Mouse (Mus musculus): ENCODE results near the gene Fam83g. TPM values are rescaled to one million over a fixed set of nuclear protein-coding genes. Genes with fewer than 3 reads are reported as not detected.

The Fam83g gene
- polyA plus RNA-seq, 1 experiment from 2014 or later: 2.2 TPM

DNA sequence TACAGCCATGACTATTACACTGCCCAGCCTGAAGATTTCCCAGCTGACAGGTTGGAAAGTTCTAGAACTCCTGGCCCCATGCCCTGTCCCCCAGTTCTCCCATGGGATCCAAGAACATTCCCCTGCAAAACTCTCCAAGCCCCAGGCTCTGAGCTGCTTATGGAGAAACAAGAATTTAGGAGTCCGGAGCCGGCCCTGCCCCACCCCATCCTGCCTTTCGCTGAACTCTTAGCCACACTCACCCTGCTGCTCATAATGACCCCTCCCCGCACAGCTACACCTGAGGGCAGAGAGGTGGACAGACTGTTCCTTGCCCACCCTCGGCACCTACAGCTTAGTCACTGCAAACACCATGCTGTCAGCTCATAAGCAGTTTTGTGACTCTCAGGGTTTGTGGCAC, 16.1 kb upstream of the Fam83g start:
- H3K4me2 ChIP-seq (replicated peaks): no peak overlapping the region
- H3K36me3 ChIP-seq: no peaks in the 10 kb centered on the region
- ATAC-seq (ENCODE audit: low FRiP score, low read depth): no peak
- WGBS: 65% methylated on average over 5 of the region's 5 CpGs
- H3K9ac ChIP-seq: peak overlapping the region; percentile 45; the same call in 1 of the 2 replicates
- H3K27ac ChIP-seq: no peak overlapping the region
- no peaks in the 10 kb centered on the region for H3K9me3 ChIP-seq
- no peaks in the 10 kb centered on the region for H3K27me3 ChIP-seq
- peaks cover 6% of the 10 kb centered on the region for H3K4me1 ChIP-seq
- H3K4me3 ChIP-seq: no peak overlapping the region

DNA sequence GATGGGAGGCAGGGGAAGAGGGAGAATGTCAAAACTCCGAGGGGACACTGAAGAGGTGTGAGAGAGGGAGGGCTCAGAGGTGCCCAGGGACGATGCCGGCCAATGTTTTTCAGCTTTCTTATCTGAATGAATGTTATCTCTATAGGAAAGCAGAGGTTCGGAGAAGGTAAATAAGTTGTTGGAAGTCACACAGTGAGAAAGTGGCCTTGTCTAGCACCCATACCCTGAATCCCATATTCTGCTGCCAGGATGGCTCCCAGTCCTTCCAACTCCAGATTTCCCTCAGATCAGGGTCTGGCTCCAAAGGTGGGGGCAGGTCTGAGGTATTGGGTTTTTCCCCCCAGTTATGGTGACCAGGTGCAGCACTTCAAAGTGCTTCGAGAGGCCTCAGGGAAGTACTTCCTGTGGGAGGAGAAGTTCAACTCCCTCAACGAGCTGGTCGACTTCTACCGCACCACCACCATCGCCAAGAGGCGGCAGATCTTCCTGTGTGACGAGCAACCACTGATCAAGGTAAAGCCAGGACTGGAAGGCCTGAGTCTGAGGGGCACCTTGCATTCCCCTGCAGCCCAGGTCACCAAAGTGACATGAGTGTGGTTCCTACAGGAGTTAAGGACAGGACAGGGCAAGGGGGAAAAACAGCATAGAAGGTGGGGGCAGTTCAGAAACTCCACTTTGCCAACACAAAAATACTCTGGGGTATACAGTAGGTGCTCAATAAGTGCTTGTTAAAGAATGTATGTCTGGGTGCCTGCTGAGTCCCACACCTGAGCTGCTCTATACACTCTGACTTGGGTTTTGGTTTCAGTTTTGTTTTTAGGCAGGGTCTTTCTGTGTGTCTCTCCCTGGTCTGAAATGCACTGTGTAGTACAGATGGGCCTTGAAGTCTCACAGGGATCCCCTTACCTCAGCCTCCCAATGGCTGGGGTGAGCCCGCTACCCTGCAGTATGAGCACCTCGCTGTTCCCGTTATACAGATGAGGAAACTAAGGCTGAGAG, 14.1 kb upstream of the Fam83g start:
- Histone ChIP-seq H3K27me3 (0 out of 2 replicates have a peak, but pooled peaks cover 4% of the 10 kb centered on the region), H3K27ac (no peak overlapping the region), H3K4me2 (replicated peaks) (no peak overlapping the region), H3K36me3 (no peaks in the 10 kb centered on the region), H3K4me3 (no peak overlapping the region), H3K4me1 (peaks cover 16% of the 10 kb centered on the region), H3K9ac (no peak overlapping the region), H3K9me3 (no peaks in the 10 kb centered on the region)
- no peak for ATAC-seq (ENCODE audit: low FRiP score, low read depth)
- 55% methylated on average over 14 of the region's 14 CpGs for WGBS

DNA sequence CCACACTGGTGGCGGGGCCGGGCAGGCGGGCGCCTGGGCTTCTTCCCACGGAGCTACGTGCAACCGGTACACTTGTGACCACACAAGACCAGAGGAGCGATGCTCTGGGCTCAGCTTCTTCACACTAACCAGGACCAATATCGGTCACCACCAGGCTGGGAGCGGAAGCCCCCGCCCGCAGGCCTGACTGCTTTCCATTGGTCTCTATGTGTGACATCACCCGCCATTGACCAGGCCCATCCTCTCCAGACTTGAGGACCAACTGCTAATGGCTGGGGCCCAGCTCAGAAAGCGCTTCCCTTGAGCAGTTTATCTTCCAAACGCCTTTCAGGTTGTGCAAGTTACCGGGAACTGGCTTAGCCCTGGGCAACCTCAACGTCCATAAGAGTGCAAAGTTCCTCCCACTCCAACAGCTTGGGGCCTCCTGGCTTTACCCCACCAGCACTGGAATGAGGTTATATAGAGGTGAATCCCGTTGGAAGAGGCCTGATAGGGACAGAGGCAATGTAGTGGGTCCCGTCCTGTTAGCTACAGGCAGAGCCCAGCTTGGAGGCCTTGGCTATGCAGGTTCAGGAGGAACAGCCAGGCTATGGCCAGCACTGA, 12.0 kb upstream of the Fam83g start:
- Histone ChIP-seq H3K4me2 (replicated peaks) (no peak overlapping the region), H3K4me3 (no peak overlapping the region), H3K9ac (no peak overlapping the region), H3K27ac (no peak overlapping the region), H3K9me3 (no peaks in the 10 kb centered on the region), H3K27me3 (0 out of 2 replicates have a peak, but pooled peaks cover 4% of the 10 kb centered on the region), H3K4me1 (peaks cover 37% of the 10 kb centered on the region), H3K36me3 (no peaks in the 10 kb centered on the region)
- WGBS: 49% methylated on average over 19 of the region's 19 CpGs
- ATAC-seq (ENCODE audit: low FRiP score, low read depth): no peak

DNA sequence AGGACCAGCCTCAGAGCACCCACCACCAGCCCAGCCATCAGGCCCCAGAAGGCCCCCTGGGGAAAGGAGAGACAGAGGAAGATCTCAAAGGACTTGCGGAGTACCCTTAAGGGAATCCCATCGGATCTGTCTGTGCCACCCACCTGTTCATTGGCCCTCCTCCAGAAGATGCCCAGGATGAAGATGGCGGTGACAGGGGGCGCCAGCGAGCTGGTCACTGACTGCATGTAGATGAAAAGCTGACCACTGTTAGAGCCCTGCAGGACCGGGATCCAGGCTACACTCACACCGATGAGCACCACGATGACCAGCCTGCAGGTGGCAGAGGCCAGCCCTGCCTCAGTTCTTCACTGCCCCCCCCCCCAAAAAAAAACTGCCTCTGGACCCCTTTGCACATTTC, 10.2 kb upstream of the Fam83g start:
- peaks cover 33% of the 10 kb centered on the region for H3K4me1 ChIP-seq
- 0 out of 2 replicates have a peak, but pooled peaks cover 4% of the 10 kb centered on the region for H3K27me3 ChIP-seq
- H3K9ac ChIP-seq: no peak overlapping the region
- H3K4me3 ChIP-seq: no peak overlapping the region
- WGBS: 39% methylated on average over 8 of the region's 8 CpGs
- H3K27ac ChIP-seq: no peak overlapping the region
- no peak for ATAC-seq (ENCODE audit: low FRiP score, low read depth)
- H3K36me3 ChIP-seq: no peaks in the 10 kb centered on the region
- H3K4me2 ChIP-seq (replicated peaks): no peak overlapping the region
- no peaks in the 10 kb centered on the region for H3K9me3 ChIP-seq

DNA sequence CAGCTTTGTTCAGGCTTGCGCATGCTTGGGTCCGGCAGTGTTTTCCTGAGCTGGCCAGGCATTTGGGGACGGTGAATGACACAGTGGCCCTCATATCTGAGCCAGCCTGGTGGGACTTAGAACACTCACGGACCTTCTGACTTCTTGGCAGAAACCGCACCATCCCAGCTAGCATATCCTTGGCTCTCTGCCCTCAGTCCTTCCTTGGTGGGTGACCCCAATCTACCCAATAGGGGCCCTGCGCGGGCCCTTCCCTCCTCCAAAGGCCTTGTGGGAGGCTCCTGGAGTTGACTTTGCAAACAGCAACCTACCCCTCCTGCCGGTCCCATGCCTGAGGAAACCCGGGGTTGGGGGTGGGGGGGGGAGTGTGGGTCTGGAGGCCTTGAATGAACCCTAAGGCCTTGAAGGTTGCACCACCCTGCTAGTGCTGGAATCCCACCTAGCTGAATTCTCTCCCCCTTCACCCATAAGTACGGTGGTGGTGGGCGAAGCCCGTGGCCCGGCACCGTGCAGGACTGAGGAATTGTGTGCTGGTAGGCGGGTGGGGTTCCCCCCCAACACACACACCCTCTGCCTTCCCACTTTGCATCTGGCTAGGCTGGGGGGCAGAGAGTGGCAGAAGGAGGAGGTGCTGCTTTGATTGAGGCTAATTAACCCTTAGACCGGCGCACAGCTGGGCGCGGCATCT, 9.6 kb upstream of the Fam83g start:
- ATAC-seq (ENCODE audit: low FRiP score, low read depth): no peak

DNA sequence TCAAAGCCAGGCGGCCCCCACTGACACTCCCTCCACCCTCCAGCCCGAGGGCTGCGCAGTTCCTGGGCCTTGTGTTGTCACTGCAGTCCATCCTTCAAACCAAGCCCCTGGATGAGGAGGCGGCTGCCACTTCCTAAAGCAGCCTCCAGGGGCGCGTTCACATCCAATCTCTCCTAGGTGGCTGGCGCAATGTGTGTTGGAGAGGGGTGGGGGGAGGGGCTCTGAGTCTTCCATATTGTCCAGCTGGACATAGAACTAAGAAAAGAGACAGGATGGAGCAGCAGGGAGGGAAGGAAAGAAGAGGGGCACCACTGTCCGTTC, 9.1 kb upstream of the Fam83g start:
- no peak overlapping the region for H3K9ac ChIP-seq
- H3K27me3 ChIP-seq: 0 out of 2 replicates have a peak, but pooled peaks cover 4% of the 10 kb centered on the region
- H3K4me3 ChIP-seq: no peak overlapping the region
- WGBS: 10% methylated on average over 8 of the region's 8 CpGs
- peak overlapping the region; percentile 42 for H3K4me2 ChIP-seq (replicated peaks)
- no peak for ATAC-seq (ENCODE audit: low FRiP score, low read depth)
- H3K4me1 ChIP-seq: peaks cover 33% of the 10 kb centered on the region
- H3K27ac ChIP-seq: no peak overlapping the region
- no peaks in the 10 kb centered on the region for H3K36me3 ChIP-seq
- H3K9me3 ChIP-seq: no peaks in the 10 kb centered on the region

More for the DNA sequence above, 9.6 kb upstream of the Fam83g start:
- Histone ChIP-seq H3K4me1 (peaks cover 33% of the 10 kb centered on the region), H3K4me2 (replicated peaks) (peak overlapping the region; percentile 42), H3K27me3 (0 out of 2 replicates have a peak, but pooled peaks cover 4% of the 10 kb centered on the region), H3K36me3 (no peaks in the 10 kb centered on the region), H3K9ac (0 out of 2 replicates have a peak overlapping the region, but pooled peaks have one; percentile 2), H3K27ac (no peak overlapping the region), H3K4me3 (no peak overlapping the region), H3K9me3 (no peaks in the 10 kb centered on the region)
- 22% methylated on average over 19 of the region's 19 CpGs for WGBS

DNA sequence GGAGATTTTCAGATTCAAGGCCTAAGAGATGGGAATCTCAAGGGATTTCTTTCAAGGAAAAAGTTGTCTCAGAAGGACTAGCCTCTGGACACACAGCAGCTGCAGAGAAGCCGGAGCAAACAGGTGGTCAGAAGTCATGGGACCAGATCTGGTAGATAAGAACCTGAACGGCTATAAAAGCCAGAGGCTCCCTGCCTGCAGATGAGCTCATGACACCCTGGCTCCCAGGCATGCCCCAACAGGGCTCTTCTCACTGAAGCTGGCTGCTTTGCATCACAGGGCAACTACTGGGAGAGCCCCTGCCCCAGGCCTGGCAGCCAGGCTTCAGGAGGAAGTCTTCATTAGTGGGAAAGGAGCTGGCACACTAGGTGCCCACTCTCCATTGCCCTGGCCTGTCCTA, 8.6 kb upstream of the Fam83g start:
- ATAC-seq (ENCODE audit: low FRiP score, low read depth): no peak
- no peak overlapping the region for H3K4me3 ChIP-seq
- H3K27ac ChIP-seq: no peak overlapping the region
- peaks cover 33% of the 10 kb centered on the region for H3K4me1 ChIP-seq
- 0 out of 2 replicates have a peak, but pooled peaks cover 4% of the 10 kb centered on the region for H3K27me3 ChIP-seq
- no peak overlapping the region for H3K4me2 ChIP-seq (replicated peaks)
- no peaks in the 10 kb centered on the region for H3K36me3 ChIP-seq
- 22% methylated on average over 2 of the region's 2 CpGs for WGBS
- H3K9ac ChIP-seq: no peak overlapping the region; the same call in 1 of the 2 replicates
- H3K9me3 ChIP-seq: no peaks in the 10 kb centered on the region

DNA sequence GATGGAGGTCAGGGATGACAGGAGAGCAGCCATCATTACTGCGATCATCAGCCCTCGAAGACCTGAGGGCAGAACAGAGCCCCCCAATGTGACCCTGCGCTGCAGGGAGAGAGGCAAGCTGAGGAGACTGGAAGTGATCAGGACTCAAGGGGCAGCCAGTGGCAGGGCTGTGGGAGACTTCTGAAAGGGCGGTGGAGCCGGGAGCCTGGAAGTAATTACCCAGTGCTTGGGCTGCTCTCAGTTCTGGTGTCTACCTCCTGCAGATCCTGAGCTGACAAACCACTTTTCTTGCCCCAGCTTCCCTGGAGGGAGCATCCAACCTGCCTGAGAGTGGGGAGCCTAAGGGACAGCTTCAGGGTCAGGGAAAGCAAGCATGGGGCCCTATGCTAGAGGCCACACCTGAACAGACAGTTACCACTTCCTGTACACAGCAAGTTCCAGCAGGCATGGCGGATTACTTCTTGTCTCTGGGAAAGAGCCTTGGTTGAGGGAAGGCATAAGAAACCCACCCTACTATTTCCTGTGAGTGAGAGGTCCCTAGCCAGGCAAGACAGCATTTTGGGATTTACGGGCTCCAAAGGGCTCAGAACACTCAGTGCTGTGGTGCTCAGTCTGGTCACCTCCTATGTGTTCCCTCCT, 7.6 kb upstream of the Fam83g start:
- peaks cover 33% of the 10 kb centered on the region for H3K4me1 ChIP-seq
- no peaks in the 10 kb centered on the region for H3K9me3 ChIP-seq
- H3K27ac ChIP-seq: 0 out of 2 replicates have a peak overlapping the region, but pooled peaks have one; percentile 22
- H3K36me3 ChIP-seq: no peaks in the 10 kb centered on the region
- no peak overlapping the region for H3K4me2 ChIP-seq (replicated peaks)
- 27% methylated on average over 7 of the region's 7 CpGs for WGBS
- ATAC-seq (ENCODE audit: low FRiP score, low read depth): no peak
- 0 out of 2 replicates have a peak, but pooled peaks cover 4% of the 10 kb centered on the region for H3K27me3 ChIP-seq
- no peak overlapping the region for H3K4me3 ChIP-seq
- no peak overlapping the region for H3K9ac ChIP-seq

DNA sequence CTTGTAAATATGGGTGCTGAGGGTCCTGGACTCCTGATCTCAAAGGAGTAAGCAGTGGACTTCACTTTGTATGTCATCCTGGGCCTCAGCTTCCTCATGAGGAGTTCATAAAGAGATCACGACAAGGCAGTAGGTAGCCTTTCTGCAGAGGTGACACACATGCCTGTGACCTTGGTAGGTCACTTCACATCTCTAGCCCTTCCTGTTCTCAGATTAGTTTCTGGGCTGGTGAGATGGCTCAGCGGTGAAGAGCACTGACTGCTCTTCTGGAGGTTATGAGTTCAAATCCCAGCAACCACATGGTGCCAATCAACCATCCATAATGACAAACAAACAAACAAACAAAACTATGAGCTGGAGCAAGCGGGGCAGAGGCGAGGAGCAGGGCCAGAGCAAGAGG, 6.2 kb upstream of the Fam83g start:
- WGBS: 92% methylated on average over 4 of the region's 4 CpGs
- peaks cover 33% of the 10 kb centered on the region for H3K4me1 ChIP-seq
- no peak overlapping the region for H3K9ac ChIP-seq

DNA sequence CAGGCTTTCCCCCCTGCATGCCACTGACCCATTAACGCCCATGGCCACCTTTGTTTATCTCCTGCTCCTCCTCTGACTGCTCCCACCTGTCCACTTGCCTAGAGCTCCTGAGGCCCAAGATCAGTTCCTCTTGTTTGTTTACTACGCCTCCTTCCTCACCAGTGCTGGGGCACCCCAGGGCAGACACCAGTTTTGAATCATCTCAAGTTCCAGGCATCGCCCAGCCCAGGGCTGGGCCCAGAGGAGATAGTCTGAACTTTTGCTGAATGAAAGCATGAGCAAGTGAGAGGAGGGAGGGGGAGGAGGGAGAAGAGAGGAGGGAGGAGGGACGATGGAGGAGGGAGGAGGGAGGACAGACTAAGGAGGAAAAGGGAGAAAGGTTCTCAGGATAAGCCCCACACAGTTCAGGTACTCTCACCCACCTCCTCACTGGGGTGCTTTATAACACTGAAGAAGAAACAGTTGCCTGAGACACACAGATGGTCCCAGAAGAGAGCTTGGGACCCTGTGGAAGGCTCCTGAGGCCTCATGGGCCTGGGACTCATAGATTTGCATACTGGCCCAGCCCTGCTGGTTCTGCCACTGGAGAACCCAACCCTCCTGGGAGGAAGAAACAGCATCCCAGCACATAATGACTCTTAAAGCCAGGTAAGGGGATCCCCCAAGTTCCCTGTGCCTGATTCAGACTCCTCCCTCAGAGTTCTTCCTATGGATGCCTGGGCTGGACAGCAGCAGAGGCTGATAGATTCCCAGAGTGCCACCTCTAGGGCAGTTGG, 4.6 kb upstream of the Fam83g start:
- Histone ChIP-seq H3K4me3 (no peak overlapping the region), H3K4me2 (replicated peaks) (no peak overlapping the region)
- 66% methylated on average over 4 of the region's 4 CpGs for WGBS

More for the DNA sequence above, 6.2 kb upstream of the Fam83g start:
- ATAC-seq (ENCODE audit: low FRiP score, low read depth): no peak
- Histone ChIP-seq H3K9me3 (no peaks in the 10 kb centered on the region), H3K36me3 (no peaks in the 10 kb centered on the region), H3K4me3 (no peak overlapping the region), H3K4me2 (replicated peaks) (no peak overlapping the region), H3K27ac (no peak overlapping the region), H3K27me3 (peaks cover 5% of the 10 kb centered on the region; the same call in 1 of the 2 replicates)

More for the DNA sequence above, 4.6 kb upstream of the Fam83g start:
- Histone ChIP-seq H3K9me3 (no peaks in the 10 kb centered on the region), H3K27ac (no peak overlapping the region), H3K4me1 (peaks cover 37% of the 10 kb centered on the region), H3K27me3 (peaks cover 17% of the 10 kb centered on the region), H3K9ac (no peak overlapping the region), H3K36me3 (no peaks in the 10 kb centered on the region)
- ATAC-seq (ENCODE audit: low FRiP score, low read depth): no peak

Measured in limb, embryonic 13.5 days (tissue).